Mouse (Mus musculus) frontal cortex, postnatal 14 days (tissue): ENCODE results near the gene Tmcc3.

ENCODE experiments used
- DNase-seq, 2 experiments: peaks; one replicate each; pipeline ENCODE4 v3.0.0; 2022; ENCODE audit warnings: low spot score in 2 of 2

The Tmcc3 gene

DNA sequence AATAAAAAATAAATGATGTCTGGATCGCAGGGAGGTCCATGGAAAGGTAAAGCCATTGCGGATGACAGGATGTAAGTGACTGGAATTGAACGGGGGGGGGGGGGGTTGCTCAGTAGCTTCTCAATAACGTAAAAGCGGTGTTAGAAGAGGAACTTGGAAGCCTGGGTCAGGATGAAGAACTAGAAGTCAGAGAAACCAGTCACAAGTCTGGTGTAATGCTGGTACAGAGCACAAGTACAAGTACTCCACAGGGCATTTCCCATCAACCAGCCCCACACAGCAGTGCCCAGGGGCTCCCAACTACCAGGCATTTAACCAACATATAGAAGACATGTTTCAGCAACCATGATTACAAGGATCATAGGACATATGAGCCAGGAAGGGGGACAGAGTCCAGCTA, 326.9 kb downstream of the Tmcc3 start:
- no peak for DNase-seq

DNA sequence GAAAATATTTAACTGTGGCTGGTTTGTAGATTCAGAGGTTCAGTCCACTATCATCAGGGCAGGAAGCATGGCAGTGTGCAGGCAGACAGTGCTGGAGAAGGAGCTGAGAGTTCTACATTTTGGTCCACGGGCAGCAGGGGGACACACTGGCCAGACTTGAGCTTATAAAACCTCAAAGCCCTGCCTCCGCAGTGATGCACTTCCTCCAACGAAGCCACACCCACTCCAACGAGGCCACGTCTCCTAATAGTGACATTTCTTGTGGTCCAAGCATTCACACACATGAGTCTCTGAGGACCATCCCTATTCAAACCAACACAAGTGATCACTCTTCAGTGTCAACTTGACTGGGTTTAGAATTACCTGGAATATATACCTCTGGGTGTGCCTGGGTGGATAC, 327.5 kb downstream of the Tmcc3 start:
- DNase-seq = no peak

DNA sequence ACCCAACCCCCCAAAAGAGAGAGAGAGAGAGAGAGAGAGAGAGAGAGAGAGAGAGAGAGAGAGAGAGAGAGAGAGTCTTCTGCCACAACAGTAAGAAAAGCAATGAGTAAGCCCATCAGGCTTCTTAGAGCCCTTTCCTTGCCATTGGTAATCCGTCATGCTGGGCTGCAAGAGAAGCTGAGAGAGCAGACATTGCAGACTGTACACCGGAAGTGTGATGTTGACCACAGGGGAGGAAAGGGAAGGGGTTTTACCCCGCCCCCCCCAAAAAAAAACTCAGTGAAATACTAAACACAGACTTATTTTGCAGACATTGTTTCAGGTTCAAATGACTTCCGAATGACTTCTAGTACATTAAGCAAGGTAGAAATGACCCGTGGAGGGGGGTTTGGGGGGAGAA, 328.3 kb downstream of the Tmcc3 start:
- no peak for DNase-seq
